16 mouse cellular contexts compared by ENCODE assay signal in the genomic region with DNA sequence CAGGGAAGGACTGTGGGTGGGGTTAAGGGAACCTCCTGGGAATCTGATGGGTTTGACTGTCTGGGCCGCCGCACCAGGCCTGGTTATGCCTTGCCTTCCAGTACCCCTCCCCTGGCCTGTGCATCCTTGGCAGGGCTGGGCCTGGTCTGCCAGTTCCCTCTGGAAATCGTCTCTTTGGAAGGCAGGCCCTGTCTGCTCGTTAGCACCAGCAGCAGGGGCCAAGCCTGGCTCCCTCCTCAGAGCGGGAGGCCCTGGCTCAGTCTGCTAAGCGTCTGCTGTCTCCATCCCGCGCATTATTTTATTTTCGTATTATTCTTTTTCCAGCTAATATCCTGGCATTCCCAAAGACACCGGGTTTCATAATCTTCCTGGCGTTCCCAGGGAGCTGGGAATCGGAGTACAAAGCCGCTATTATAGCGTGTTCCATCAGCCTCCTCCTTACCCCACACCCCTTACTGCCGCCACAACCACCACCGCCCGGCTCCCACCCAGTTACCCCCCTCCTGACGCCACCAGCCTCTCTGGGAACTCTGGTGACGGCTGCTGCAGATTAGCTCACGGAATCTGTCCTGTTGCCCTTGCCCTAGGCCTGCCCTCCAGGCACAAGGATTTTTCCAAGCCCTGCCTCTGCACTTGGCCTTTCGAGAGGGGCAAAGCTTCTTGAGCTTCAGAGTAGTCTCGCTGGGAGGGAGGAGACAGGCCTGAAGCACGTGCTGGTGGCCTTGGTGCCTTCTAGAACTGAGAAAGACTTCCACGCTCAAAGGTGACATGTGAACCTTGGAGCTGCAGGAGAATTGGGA.
DNase-seq lines count a peak whose midpoint lies in the region; ATAC-seq and TF ChIP-seq lines count a peak whose summit lies in the region.
"Had no signal": no experiment of that assay in that cellular context is flagged by ENCODE, and none has a peak within 500 bp of the region (broad histone marks: within the 10 kb centered on the region; RNA-seq: fewer than 3 reads in every experiment).

No protein-coding gene starts in this region.

- peaks cover 2% of the 10 kb centered on the region; the same call in 1 of the 2 replicates for H3K36me3 ChIP-seq in heart, postnatal 0 days (replicated peaks; ENCODE audit: control insufficient read depth, insufficient read depth, low read length)
- H3K36me3 ChIP-seq in heart, embryonic 12.5 days = peaks cover 11% of the 10 kb centered on the region; the same call in 1 of the 2 replicates
- no peaks in the 10 kb centered on the region for H3K36me3 ChIP-seq in E14TG2a.4 (ENCODE audit: insufficient read depth, low read length)
- H3K36me3 ChIP-seq in embryonic facial prominence, embryonic 10.5 days (replicated peaks) = no peaks in the 10 kb centered on the region
- H3K36me3 ChIP-seq: hindbrain, embryonic 15.5 days had no signal

- TF ChIP-seq CTCF in heart, postnatal 0 days (IDR thresholded peaks at IDR 0.05; ENCODE audit: low read depth) = no peak
- no peak for TF ChIP-seq CTCF in E14TG2a.4 (conservative IDR thresholded peaks at IDR 0.05; ENCODE audit: low read length)
- no peak for TF ChIP-seq CTCF in layer of hippocampus, adult 2 months (conservative IDR thresholded peaks at IDR 0.05)

- no peaks in the 10 kb centered on the region for H3K9me3 ChIP-seq in heart, postnatal 0 days (replicated peaks; ENCODE audit: control insufficient read depth, low read length)
- H3K9me3 ChIP-seq in heart, embryonic 12.5 days (replicated peaks) = no peaks in the 10 kb centered on the region
- no peaks in the 10 kb centered on the region for H3K9me3 ChIP-seq in E14TG2a.4 (ENCODE audit: low read length)
- no peaks in the 10 kb centered on the region for H3K9me3 ChIP-seq in embryonic facial prominence, embryonic 10.5 days
- H3K9me3 ChIP-seq: hindbrain, embryonic 15.5 days had no signal

- no peak overlapping the region for H3K4me2 ChIP-seq in heart, postnatal 0 days (ENCODE audit: low read depth, low read length)
- no peak overlapping the region for H3K4me2 ChIP-seq in heart, embryonic 12.5 days
- H3K4me2 ChIP-seq: hindbrain, embryonic 15.5 days had no signal

- no peak overlapping the region for H3K27ac ChIP-seq in heart, postnatal 0 days (ENCODE audit: low read depth)
- no peak overlapping the region for H3K27ac ChIP-seq in heart, embryonic 12.5 days (ENCODE audit: poor library complexity, severe bottlenecking)
- 0 out of 2 replicates have a peak overlapping the region, but pooled peaks have one; percentile 26 for H3K27ac ChIP-seq in embryonic facial prominence, embryonic 10.5 days (replicated peaks)
- H3K27ac ChIP-seq in layer of hippocampus, adult 2 months = peak overlapping the region; percentile 29
- H3K27ac ChIP-seq: hindbrain, embryonic 15.5 days had no signal

- no peaks in the 10 kb centered on the region; the same call in 1 of the 2 replicates for H3K4me1 ChIP-seq in heart, postnatal 0 days (ENCODE audit: control insufficient read depth, insufficient read depth)
- H3K4me1 ChIP-seq in heart, embryonic 12.5 days (replicated peaks) = peaks cover 13% of the 10 kb centered on the region; the same call in 1 of the 2 replicates
- H3K4me1 ChIP-seq in E14TG2a.4 (replicated peaks; ENCODE audit: low read depth, low read length) = peaks cover 28% of the 10 kb centered on the region
- H3K4me1 ChIP-seq in embryonic facial prominence, embryonic 10.5 days = peaks cover 14% of the 10 kb centered on the region
- H3K4me1 ChIP-seq: hindbrain, embryonic 15.5 days had no signal

- no peaks in the 10 kb centered on the region for H3K27me3 ChIP-seq in heart, postnatal 0 days (ENCODE audit: control insufficient read depth, insufficient read depth, low read length)
- no peaks in the 10 kb centered on the region for H3K27me3 ChIP-seq in heart, embryonic 12.5 days (replicated peaks)
- H3K27me3 ChIP-seq in E14TG2a.4 (ENCODE audit: insufficient read depth, low read length) = peaks cover 47% of the 10 kb centered on the region
- H3K27me3 ChIP-seq in embryonic facial prominence, embryonic 10.5 days (replicated peaks; ENCODE audit: low read depth, poor library complexity, severe bottlenecking) = 0 out of 2 replicates have a peak, but pooled peaks cover 5% of the 10 kb centered on the region
- H3K27me3 ChIP-seq: hindbrain, embryonic 15.5 days had no signal

- no peak for TF ChIP-seq EP300 in heart, postnatal 0 days (IDR thresholded peaks at IDR 0.05; ENCODE audit: low read depth)

- H3K9ac ChIP-seq in heart, postnatal 0 days (replicated peaks; ENCODE audit: low read depth, low read length) = no peak overlapping the region
- H3K9ac ChIP-seq in heart, embryonic 12.5 days = no peak overlapping the region
- H3K9ac ChIP-seq: hindbrain, embryonic 15.5 days had no signal

- no peak overlapping the region for H3K4me3 ChIP-seq in heart, postnatal 0 days (ENCODE audit: low read depth, low read length)
- no peak overlapping the region for H3K4me3 ChIP-seq in heart, embryonic 12.5 days
- peak overlapping the region; percentile 52 for H3K4me3 ChIP-seq in E14TG2a.4 (replicated peaks; ENCODE audit: low read length)
- H3K4me3 ChIP-seq in embryonic facial prominence, embryonic 10.5 days = no peak overlapping the region
- H3K4me3 ChIP-seq in layer of hippocampus, adult 2 months = no peak overlapping the region
- H3K4me3 ChIP-seq: hindbrain, embryonic 15.5 days had no signal

- WGBS in heart, postnatal 0 days = 63% methylated on average over 24 of the region's 24 CpGs
- WGBS in heart, embryonic 12.5 days = 44% methylated on average over 24 of the region's 24 CpGs
- WGBS in embryonic facial prominence, embryonic 10.5 days = 63% methylated on average over 24 of the region's 24 CpGs

- ATAC-seq in heart, postnatal 0 days (ENCODE audit: insufficient read depth, low read depth) = peak; percentile 36; the same call in 1 of the 2 replicates
- no peak for ATAC-seq in heart, embryonic 12.5 days (ENCODE audit: insufficient number of reproducible peaks, low FRiP score)
- no peak for ATAC-seq in megakaryocyte progenitor cell, adult 5-6 weeks (replicated peaks; ENCODE audit: poor library complexity)
- no peak for ATAC-seq in erythroblast, adult 5-6 weeks (replicated peaks; ENCODE audit: low FRiP score, poor library complexity, severe bottlenecking)
- ATAC-seq: CD4-positive, CD25-positive, alpha-beta regulatory T cell, adult 4 months had no signal

- DNase-seq in heart, postnatal 0 days (ENCODE audit: low spot score) = no peak
- peak; percentile 32 for DNase-seq in embryonic facial prominence, embryonic 10.5 days (ENCODE audit: low spot score)
- peak; percentile 36 to 46 for DNase-seq in layer of hippocampus, adult 2 months (ENCODE audit: low spot score in 2 of 2)
- DNase-seq in T-cell, adult 2 months (ENCODE audit: low spot score) = no peak
- DNase-seq: adrenal gland, postnatal 25 days; cerebellum, adult 8-10 months; heart, adult 18-20 months; kidney, postnatal 25 days; lung, postnatal 14 days; thymus, postnatal 14 days had no signal

Comparison
In these comparisons a context has a peak if more than half of its experiments do, and no peak if none do; other contexts are left out.
1. DNase-seq: peak in embryonic facial prominence, embryonic 10.5 days (single experiment) and layer of hippocampus, adult 2 months (2 of 2); none in heart, postnatal 0 days (single experiment) and T-cell, adult 2 months (single experiment).
2. H3K27ac ChIP-seq: peak in embryonic facial prominence, embryonic 10.5 days (single experiment) and layer of hippocampus, adult 2 months (single experiment); none in heart, postnatal 0 days (single experiment) and heart, embryonic 12.5 days (single experiment).